Mouse (Mus musculus): ENCODE results near the gene Aldoart1.

Gene Aldoart1

GRCm38 (mm10) chr4:72852534-72852933, at the start of gene Aldoart1:
Gene Aldoart1, minus strand, starts transcription at chr4:72852634.
- DNase-seq = no peak

- no peak for DNase-seq
Measured at GRCm38 (mm10) chr4:72901566-72901965, 49.1 kb upstream of the Aldoart1 start.

GRCm38 (mm10) chr4:72865371-72866075, 13.1 kb upstream of the Aldoart1 start:
- DNase-seq = no peak

GRCm38 (mm10) chr4:72844276-72844675, 8.2 kb downstream of the Aldoart1 start:
- no peak for DNase-seq

- DNase-seq = no peak
Measured at GRCm38 (mm10) chr4:72843025-72843424, 9.4 kb downstream of the Aldoart1 start.

- no peak for DNase-seq
Measured at GRCm38 (mm10) chr4:72836430-72836829, 16.0 kb downstream of the Aldoart1 start.

- no peak for DNase-seq
Measured at GRCm38 (mm10) chr4:72835400-72835799, 17.0 kb downstream of the Aldoart1 start.

- no peak for DNase-seq
Measured at GRCm38 (mm10) chr4:72800816-72801215, 51.6 kb downstream of the Aldoart1 start.
